Mouse (Mus musculus) spleen, postnatal 4 days (tissue): ENCODE measurements around the gene Lmnb2.

ENCODE experiments used
- DNase-seq, 2 experiments: peaks; one replicate each; pipeline ENCODE4 v3.0.0; 2022; ENCODE audit warnings: low spot score in 2 of 2

Gene Lmnb2

DNA sequence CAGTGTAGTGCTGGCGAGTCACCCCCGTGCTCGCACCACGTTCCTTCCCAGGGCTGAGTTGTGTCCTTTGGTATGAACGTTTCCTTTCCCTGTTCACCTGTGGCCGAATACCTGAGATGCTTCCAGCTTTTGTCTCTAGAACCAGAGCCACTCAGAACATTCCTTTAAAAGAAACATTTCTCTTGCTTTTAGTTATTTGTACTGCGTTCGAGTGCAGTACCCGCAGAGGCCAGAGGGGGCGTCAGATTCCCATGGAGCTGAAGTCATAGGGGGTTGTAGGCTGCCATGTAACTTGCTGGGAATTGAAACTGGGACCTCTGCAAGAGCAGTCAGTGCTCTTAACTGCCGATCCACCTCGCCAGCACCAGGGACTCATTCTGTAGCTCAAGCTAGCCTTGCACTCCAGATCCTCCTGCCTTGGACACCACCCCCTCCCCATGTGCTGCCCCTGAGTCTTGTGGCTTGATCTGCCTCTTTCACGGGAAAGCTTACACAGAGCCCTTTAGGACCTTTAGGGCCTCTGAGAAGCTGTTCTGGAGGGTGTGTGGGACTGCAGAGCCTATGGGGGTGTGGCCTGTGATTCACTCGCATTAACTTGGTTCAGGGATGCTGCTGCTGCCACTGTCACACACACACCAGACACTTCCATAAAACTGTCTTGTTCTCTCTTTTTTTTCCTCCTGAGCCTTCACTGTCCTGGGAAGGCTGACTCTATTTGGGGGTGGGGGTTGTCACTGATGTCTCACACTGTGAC, 28.8 kb upstream of the Lmnb2 start:
- no peak for DNase-seq

DNA sequence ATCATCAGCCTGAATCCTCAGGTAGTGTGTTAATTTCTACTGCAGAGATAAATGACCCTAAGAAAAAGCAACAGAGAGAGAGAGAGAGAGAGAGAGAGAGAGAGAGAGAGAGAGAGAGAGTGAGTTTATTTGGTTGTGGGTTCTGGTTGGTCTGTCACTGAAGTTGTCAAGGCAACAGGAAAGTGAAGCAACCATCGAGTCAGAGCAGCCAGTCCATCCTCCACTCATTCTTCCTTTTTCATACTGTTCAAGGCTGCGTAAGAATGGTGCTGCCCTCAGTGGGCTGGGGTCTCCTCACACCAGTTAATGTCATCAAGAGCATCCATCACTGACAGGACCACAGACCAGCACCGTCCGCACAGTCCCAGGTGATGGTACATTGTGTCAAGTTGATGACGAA, 26.2 kb upstream of the Lmnb2 start:
- DNase-seq: no peak

DNA sequence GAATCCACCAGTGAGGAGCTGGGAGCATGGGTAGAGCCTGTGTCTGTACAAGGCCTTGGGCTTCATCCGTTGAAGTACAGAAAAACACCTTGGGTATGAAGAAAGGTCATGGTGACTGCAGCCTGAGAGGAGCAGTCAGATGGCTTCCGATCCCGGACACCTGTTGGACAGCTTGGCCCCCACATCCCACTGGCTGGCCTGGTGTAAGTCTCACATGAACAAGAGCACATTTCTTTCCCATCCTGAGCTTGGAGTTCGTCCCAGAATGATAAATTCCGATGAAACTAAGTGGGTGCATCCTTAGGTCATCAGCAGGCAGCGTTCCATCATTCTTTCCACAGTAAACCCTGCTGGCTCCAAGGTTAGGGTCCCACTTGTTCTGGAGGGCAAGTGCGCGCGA, 25.7 kb upstream of the Lmnb2 start:
- no peak for DNase-seq

DNA sequence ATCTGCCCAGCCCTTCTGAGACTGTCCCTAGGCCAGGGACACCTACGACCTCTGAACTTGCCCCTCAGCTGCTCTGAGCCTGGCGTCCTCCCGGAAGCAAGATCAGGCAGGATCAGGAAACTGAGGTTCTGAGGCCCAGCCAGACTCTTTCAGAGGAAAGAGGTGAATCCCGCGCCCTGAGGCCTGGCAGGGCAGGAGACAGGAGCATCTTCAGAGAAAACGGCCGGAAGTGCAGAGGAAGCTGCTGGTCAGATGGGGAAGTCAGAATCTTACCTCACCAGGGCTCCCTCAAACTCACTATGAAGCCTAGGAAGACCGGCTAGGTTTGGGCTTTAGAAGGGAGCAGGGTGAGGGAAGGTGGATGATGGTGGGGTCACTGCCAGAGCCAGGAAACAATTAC, 24.9 kb upstream of the Lmnb2 start:
- DNase-seq: no peak

DNA sequence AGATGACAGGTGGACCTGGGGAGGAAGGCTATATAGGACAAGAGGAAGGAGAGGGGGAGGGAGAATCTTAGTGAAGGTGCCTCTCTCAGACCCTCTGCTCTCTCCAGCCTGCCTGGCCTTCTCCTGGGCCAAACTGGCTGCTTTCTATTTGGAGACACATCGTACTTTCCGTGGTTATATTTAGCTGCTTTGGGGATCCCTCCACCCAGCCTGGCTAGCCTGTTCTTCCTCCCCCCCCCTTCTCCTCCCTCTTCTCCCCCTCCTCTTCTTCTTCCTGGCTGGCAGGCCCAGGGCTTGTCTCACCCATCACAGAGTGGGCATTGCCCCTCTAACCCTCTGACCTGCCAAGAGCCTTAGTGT, 22.9 kb upstream of the Lmnb2 start:
- no peak for DNase-seq

DNA sequence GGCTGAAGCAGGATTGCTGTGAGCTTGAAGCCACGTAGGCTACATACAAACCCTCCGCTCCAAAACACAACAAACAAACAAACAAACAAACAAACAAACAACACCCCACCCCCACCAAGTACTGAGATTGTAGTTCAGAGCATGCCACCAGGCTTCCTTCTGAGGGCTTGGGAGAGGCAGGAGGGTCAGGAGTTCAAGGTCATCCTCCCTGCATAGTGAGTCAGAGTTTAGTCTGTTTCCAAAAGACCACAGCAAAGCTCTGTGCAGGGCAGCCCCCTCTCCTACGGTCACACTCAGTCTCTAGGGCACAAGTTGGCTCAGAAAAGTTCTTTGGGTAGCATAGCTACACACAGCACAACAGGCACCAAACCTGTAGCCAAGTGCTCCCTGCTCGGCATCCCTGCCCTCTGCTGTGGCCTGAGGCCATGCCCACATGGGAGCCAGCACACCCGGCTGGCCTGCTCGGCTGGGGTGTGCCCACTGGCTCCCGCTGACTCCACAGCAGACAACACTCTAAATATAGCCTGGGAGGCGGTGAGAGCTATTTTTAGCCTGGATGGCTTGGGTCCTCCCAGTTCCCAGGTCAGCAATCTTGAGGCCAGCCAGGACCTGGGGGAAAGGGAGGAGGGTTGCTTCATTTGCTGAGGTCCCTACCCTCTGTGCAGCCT, 22.4 kb upstream of the Lmnb2 start:
- no peak for DNase-seq

DNA sequence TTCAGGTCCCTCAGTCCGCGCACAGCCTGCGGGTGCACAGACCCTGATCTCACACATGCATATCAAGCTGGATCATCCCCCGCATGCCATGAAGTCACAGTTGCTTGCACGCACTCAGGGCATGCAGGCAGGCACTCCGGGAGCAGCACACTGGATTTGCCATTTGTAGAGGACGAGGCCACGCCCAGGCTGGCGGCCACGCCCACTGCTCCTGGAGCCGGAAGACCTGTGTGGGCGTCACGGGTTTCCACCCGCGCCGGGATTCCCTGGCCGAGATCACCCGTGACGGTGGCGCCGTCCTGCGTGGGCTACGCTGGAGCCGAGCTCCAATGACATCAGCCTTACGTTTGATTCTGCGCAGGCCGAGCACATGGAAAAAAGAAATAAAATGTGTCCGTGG, 21.6 kb upstream of the Lmnb2 start:
- DNase-seq: peak; percentile 70 to 85

DNA sequence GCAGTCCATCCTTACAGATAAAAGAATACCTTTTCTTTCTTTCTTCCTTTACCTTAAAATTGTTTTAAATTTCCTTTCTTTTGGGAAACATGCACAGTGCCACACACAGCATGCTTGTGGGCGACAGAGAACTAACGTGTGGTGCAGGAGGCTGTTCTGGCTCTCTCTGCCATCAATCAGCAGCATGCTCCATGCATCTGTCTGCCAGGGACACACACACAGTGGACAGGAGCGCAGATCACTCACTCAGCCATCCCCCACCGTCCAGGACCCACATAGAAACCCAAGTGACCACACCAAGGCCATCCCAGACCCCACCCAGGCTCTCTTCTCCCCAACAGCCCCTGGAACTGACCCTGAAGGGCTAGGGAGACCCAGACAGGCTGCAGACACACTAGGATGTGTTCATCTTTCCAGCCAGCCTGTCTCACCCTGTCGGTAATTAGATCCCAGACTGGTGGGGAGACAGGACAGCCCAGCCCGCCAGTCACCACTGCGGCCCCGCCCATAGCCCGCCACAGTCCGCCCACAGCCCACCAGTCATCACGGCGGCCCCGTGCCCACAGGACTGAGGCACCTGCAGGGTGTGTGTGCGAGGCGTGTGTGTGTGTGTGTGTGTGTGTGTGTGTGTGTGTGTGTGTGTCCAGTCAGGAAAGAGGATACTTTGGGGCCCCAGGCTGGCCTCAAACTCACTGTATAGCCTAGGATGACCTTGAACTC, 20.9 kb upstream of the Lmnb2 start:
- DNase-seq: no peak

DNA sequence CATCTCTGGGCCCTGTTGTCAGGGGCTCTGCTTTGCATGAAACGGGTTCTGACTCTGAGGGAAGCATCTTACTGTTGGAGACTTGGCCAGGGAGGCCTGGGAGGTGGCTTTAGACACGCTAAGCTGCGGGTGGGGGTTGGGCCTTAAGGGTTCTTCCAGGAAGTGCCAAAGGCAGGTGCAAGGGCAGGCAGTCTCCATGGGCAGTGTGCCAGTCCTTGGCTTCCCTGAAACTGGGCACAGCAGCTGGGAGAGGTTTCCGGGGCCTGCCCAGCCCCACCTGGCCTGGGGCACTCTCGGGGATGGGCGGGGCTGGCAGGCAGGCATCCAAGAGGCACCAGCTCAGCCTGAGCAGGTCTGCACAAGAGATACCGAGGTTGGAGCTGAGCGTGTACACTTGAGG, 19.6 kb upstream of the Lmnb2 start:
- DNase-seq: peak in 1 of 2 experiments; percentile 32

DNA sequence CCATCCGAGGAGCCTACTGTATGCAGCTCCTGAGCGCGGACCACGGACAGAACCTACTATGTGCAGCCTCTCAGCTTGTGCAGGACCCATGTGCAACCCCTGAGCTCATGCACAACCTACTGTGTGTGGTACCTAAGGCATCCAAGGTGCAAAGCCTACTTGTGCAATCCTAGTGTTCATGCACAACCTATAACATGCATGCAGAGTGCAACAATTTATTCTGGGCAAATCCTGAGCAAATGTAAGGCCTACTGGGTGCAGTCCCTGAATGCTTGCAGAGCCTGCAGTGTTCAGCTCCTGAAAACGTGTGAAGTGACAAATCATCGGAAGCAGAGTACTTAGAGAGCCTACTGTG, 18.7 kb upstream of the Lmnb2 start:
- no peak for DNase-seq

DNA sequence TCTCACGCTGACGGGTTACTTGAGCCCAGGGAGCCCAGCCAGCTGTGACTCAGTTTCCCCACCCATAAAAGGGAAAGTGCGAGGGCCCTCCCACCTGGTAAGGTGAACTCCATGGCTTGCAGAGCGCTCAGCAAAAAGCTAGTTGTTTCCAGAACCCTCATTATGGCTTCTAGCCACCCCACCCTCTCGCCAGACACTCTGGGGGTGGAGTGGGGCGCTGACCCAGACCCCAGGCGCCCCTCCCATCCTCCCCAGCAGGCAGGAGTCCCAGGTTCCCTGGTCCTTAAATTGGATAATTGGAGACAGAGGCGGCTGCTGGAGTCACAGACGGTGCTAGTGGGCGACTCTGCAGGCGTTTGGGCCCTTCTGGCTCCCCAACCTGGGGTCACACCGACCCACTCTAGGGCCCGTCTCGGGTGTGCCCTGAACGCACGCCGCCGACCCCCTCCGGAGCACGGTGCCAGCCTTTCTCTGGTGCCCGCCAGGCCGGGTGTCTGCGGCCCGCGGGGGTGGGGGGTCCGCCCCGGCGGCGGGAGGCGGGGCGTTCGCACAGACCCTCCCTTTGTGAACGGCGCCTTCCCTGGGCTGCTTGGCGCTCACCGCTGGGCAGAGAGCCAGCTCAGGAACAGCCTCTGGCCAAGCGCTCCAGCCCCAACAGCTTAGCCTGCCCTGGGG, 18.2 kb upstream of the Lmnb2 start:
- DNase-seq: no peak

DNA sequence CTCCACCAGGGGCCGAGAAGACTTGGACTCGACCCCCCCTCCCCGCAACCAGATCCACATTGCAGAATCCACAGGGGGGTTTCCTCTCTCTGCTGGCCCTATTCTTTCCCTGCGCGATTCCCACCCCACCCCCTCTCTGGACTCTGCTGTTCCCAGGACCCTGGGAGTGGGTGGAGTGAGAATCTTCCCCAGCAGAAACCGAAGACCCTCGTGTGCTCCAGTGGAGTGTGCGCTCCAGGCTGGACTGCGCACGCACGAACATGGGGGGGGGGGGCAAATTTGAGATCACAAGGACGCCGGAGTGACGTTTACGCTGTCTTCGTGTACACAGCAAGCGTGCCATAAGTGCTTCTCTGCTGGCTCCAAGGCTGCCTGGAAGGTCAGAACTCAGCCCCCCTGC, 17.7 kb upstream of the Lmnb2 start:
- DNase-seq: no peak

DNA sequence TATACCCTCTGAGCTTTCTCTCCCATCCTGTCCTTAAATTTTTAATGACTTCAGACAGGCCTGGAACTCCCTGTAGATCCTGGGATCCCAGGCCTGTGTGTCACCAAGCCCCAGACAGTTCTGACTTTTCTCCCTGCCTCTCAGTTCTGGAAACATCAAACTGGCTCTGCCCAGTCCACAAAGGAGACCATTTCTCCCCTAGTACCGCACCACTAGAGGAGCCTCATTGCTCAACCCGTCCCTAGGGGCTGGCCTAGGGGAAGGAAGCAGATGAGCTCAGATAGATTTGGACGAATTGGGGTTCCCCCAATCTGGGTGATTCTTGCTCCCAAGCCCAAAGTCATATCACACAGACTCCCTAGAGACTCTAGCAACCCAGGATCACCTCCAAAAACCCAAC, 17.2 kb upstream of the Lmnb2 start:
- DNase-seq: no peak

DNA sequence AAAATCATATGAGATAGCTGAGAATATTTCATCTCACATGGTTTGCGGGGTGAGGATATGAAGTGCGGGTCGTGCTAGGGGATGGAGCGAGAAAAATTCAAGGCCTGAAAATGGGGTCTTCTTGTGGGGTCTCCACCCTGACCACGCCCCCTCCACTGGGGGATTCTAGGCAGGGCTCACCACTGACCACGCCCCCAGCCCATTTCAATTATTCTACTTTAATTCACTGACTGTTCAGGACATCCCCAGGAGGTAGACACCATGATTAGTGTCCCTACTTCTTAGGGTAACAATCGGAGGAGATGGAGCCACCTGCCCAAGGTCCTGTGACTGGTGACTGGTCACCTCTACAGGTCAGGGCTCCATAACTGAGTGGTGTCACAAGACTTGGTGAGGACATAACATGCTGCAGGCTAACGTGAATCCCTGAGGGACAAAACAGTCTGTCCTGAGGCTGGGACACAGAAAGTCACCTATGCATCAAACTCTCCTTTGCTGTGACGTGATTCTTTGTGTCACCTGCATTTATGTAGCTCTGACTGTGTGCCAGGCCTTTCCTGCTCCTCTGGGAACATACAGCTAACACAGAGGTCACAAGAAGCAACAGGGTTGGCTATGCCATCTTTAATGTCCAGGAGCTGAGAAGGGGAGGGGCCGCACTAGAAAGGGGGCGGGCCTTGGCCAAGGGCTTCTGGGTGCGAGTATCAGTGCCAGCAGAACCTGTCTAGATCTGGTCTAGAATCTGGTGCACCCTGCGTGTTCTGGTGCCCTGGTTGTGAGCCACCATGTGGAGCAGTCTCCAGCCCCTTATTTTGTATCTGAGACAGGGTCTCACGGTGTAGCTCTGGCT, 16.3 kb upstream of the Lmnb2 start:
- no peak for DNase-seq

DNA sequence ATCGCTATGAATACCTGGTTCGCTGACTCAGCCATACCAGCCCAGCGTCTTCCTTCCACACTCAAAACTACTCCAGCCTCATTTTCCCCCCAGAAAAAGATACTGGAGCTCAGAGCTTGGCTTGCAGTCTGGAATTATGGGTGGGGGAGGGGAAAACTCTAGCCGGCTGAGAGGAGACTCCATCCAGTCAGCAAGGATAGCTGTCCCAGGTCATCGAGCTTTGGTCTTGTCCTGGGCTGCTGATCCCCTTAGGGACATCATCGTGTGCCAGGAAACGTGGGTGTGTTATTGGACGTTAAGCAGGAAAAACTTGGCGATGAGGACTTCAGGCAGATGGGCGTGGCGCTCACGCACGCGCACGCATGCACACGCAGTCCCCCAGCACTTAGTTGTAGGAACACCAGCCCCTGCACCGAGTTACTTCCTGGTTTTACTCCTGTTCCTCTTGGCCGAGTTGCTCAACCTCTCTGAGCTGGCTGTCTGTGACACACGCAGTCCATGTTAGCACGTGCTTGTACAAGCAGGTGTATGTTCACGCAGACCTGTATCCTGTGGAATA, 15.5 kb upstream of the Lmnb2 start:
- peak in 1 of 2 experiments; percentile 48 for DNase-seq

DNA sequence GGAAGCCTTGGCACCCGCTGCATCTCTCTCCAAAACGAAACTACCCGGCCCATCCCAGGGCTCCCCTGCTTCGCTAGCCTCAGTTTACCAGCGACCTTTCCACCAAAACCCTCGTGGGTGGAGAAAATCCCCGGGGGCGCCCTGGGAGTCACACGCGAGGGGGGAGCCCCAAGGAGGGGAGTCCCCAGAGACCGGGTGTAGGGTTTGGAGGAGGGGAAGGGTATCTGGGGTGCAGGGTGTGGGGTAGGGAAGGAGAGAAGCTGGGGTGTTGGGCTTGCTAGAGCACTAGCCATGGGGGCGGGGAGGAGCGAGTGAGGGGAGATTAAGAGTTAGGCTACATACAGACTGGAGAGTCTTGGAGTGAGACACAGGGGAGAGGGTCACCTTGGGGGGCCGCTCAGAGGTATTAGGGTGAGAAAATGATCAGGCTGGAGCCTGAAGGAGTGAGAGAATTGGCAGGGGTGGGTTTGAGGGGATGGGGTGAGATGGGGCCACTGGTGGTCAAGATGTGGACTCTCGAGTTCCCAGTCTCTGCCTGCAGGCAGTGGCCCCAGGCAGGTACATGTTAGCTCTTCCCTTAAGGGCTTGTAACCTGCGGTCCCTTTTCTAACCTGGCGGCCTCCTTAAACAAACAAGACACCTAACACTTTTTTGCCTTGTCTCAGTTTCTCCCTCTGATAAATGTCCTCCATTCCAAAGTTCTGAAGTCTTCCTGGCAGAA, 14.8 kb upstream of the Lmnb2 start:
- no peak for DNase-seq

DNA sequence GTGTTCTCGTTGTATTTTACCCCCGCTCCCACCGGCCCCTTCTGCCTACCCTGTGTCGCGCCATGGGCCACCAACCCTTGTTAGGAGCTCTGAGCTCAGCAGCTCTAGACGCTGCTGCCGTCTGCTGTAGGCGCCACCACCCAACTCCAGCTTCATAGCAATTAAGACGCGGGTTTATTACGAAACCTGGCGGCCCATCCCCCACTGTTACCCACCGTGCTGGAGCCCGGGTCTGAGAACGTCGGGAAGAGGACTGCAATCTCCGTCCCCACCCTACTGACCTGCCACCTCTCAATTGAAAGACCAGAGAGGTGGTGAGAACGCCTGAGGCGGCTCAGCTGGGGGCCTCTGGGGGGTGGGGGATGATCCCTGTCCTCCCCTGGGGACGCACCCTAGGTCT, 14.2 kb upstream of the Lmnb2 start:
- DNase-seq: no peak

DNA sequence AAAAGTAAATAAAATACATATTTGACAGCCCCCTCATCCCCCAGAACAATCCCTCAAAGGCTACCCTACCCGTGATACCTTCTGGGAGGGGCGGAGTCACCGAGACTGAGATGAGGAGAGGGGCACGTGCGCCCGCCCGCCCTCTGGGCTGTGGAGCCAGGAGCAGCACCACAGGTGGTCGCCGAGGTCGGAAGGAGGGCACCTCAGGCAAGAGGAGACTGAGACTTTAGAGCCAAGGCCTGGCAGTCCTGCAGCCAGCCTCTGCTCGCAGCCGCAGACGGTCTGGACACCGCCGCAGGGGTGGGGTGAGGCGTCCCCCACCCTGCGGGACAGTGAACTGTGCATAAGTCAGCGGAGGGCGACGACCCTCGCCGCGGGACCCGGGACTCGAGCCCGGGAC, 13.7 kb upstream of the Lmnb2 start:
- DNase-seq: no peak

DNA sequence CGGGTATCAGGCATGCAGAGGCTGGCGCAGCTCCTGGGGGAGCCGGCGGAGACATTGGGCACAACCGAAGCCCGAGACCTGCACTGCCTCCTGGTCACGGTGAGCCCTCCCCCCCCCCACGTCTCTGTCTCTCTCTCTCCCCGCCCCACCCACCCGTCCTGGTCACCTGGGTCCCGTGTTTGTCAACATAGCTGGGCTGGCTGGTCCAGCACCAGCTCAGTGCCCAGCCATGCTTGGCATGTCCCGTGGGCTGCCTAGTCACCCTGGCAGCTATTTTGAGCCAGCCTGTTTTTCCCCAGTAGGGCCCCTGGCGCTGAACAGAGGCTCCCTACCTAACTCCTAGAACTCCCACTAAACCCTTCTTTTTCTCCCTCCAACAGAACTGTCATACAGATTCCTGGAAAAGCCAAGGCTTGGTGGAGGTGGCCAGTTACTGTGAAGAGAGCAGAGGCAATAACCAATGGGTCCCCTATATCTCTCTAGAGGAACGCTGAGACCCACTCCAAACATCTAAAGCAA, 13.2 kb upstream of the Lmnb2 start:
- no peak for DNase-seq

DNA sequence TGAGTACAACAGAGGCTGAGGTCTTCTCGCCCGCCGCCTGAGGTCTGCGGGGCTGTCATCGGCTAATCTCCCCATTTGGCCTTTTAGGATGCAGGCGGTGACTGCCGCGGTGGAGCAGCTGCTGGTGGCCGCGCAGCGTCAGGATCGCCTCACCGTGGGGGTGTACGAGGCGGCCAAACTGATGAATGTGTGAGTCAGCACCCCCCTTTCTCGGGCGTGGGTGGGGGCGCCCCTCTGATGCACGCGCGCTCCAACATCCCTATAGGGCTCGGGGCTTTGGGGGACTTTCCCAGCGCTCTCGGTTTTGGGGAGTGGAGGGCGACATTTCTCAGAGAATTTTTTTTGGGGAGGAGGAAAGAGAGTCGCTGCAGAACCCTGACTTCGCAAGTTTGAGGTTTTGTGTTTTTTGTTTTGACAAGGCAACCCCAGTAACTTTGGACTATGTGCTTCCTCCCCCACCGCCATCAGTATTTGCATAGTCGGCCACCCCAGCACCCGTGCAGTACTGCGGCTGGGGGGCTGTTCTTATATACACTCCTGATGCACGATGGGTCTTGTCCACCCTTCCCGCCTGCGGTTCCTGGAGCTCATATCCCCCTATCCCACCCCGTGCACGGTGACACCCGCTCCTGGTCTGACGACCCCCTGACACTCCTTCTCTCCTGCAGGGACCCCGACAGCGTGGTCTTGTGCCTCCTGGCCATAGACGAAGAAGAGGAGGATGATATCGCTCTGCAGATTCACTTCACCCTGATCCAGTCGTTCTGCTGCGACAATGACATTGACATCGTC, 12.5 kb upstream of the Lmnb2 start:
- peak in 1 of 2 experiments; percentile 43 for DNase-seq
